Mouse (Mus musculus) effector memory CD4-positive, alpha-beta T cell, adult 5 months (primary cell): ENCODE measurements around the gene Gm3755. TPM values are rescaled to one million over a fixed set of nuclear protein-coding genes. Genes with fewer than 3 reads are reported as not detected.

Source experiments
- polyA plus RNA-seq: library from polyadenylated mRNA; unstranded; fragments of 100-300 nt; shearing (Covaris generic); gene quantifications from one replicate; pipeline ENCODE4 v1.2.1, GENCODE M21; 2017

Gm3755 gene
- polyA plus RNA-seq, result 0.29 TPM

GRCm38 (mm10) chr14:7450817-7451216, at the start of gene Gm3755:
TSS of gene Gm3755 (minus strand) at chr14:7450917.

GRCm38 (mm10) chr14:7483662-7484061, 32.9 kb upstream of the Gm3755 start, which contains the start of gene Gm3752:
TSS of gene Gm3752 (minus strand) at chr14:7483762.

Other genes starting within 250 kb of the Gm3755 start
- not detected for gene Gm3727, start 186.2 kb downstream of the Gm3755 start, polyA plus RNA-seq
- gene Gm3739, start 135.9 kb downstream of the Gm3755 start, polyA plus RNA-seq, result 0.42 TPM
- gene Gm5797, start 118.5 kb downstream of the Gm3755 start, polyA plus RNA-seq, result not detected
- not detected for gene Gm8374, start 85.8 kb downstream of the Gm3755 start, polyA plus RNA-seq
- not detected for gene Gm3752, start 32.8 kb upstream of the Gm3755 start, polyA plus RNA-seq
- gene Gm3558, start 117.6 kb upstream of the Gm3755 start, polyA plus RNA-seq, result not detected
- gene Gm10338, start 144.7 kb upstream of the Gm3755 start, polyA plus RNA-seq, result not detected
- gene Gm10128, start 193.1 kb upstream of the Gm3755 start, polyA plus RNA-seq, result not detected